Mouse (Mus musculus): ENCODE results near the gene Egfr.

DNA sequence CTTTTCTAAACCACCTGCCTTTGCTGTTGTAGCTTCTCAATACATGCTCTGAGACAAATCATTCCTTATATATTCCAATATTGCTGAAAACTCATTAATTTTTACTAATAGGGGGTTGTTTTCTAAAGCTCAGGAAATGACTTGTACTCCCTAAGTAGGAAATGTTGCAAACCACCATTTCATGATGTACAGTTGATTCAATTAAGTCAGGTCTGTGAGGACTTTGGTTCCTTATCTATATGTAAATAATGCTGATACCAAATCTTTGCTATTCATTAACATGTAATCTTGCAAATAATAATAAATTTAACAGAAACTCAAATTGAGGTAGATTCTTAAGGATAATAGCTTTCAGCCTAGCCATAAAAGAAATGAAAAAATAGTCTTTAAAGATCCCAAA lies 136.1 kb downstream of the Egfr start:
- no peak for TF ChIP-seq POLR2A (IDR thresholded peaks at IDR 0.05; ENCODE audit: low read depth, low read length)
- TF ChIP-seq CTCF (IDR thresholded peaks at IDR 0.05; ENCODE audit: borderline replicate concordance, insufficient read depth, low read length) = no peak
